Mouse (Mus musculus): ENCODE data around the gene Syngr4.

DNA sequence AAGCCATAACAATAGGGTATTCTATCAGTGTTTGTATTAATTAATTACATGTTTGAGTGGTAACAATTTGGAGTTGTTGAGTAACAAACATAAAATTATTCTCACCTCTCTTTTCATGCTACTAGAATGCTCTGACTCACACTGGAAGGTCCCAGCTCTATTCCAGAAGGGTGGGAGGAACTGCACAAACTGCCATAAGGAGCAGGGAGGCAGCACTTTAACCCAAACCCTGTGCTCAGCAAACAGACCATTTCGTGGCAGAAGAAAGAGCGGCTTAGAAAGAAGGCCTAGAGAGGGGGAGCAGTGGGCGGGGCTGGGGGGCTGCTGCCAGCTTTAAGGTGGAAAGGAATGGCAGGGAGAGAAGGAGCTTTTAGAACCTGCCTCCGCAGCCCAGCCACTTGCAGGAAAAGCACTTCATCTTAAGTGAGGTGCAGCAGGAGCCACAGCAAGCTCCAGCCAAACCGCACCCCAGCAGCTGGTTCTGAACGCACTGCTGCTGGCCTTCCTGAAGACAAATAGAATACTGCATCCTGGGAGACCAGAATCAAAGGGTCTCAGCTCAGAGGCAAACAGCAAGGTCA lies 48.0 kb downstream of the Syngr4 start:
- TF ChIP-seq CTCF (IDR thresholded peaks at IDR 0.05; ENCODE audit: low read depth, low read length) (no peak), POLR2A (IDR thresholded peaks at IDR 0.05; ENCODE audit: extremely low read depth, insufficient read depth, low read length) (no peak)
